Mouse (Mus musculus): ENCODE results near the gene Srcin1. TPM values are rescaled to one million over a fixed set of nuclear protein-coding genes. Genes with fewer than 3 reads are reported as not detected.

The Srcin1 gene
- polyA plus RNA-seq, 1 experiment from 2014 or later: 0.10 TPM

DNA sequence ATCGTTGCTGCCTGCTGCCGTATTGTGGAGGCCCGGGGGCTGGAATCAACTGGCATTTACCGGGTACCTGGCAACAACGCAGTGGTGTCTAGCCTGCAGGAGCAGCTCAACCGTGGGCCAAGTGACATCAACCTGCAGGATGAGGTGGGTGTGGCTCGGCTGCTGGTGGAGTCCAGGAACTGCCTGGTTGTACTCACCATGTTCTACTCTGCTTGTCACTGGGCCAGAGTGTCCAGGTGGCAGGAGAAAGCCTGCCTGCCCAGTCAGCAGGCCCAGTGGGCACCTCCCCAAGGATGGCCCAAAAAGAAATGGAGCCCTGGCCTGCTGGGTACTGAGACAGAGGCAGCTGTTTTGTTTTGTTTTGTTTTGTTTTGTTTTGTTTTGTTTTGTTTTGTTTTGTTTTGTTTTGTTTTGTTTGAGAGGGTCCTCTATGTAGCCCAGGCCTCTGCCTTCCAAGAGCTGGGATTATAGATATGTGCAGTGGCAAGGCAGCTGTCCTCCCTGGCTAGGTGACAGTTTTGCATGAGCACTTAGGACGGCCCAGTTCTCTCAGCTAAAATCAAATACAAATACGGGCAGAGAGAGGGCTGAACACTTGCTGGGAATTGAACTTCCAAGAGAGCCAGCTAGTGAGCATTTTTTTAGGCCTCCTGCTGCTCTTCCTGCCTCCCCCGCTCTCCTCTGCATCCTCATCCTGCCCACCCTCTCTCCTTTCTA, 109.4 kb downstream of the Srcin1 start:
- peaks cover 100% of the 10 kb centered on the region for H3K36me3 ChIP-seq
- no peak overlapping the region for H3K27ac ChIP-seq
- ATAC-seq: no peak
- H3K9me3 ChIP-seq (replicated peaks): no peaks in the 10 kb centered on the region
- no peak overlapping the region for H3K4me2 ChIP-seq
- H3K27me3 ChIP-seq (replicated peaks): no peaks in the 10 kb centered on the region
- no peak overlapping the region for H3K9ac ChIP-seq
- H3K4me1 ChIP-seq: peaks cover 16% of the 10 kb centered on the region
- 87% methylated on average over 10 of the region's 10 CpGs for WGBS (ENCODE audit: insufficient replicate concordance)
- no peak overlapping the region for H3K4me3 ChIP-seq

DNA sequence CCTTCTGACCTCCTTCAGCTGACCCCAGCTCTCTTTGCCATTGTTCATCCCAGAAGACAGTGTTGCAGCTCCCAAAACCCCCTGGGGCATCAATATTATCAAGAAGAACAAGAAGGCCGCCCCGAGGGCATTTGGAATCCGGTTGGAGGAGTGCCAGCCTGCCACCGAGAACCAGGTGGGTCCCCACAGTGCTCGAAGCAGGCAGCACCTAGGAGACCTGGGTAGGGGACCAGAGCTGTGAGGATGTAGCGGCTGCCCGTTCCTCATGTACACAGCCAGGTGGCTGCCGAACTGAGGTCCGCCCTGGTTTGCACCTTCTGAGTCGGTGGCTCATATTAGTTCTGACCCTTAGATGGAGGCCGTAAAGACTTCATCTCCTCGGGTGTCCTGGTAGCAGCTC, 110.0 kb downstream of the Srcin1 start:
- no peak overlapping the region for H3K27ac ChIP-seq
- H3K27me3 ChIP-seq (replicated peaks): no peaks in the 10 kb centered on the region
- no peak for ATAC-seq
- 90% methylated on average over 12 of the region's 12 CpGs for WGBS (ENCODE audit: insufficient replicate concordance)
- H3K4me1 ChIP-seq: peaks cover 16% of the 10 kb centered on the region
- no peak overlapping the region for H3K9ac ChIP-seq
- no peak overlapping the region for H3K4me2 ChIP-seq
- no peaks in the 10 kb centered on the region for H3K9me3 ChIP-seq (replicated peaks)
- H3K36me3 ChIP-seq: peaks cover 100% of the 10 kb centered on the region
- H3K4me3 ChIP-seq: no peak overlapping the region

DNA sequence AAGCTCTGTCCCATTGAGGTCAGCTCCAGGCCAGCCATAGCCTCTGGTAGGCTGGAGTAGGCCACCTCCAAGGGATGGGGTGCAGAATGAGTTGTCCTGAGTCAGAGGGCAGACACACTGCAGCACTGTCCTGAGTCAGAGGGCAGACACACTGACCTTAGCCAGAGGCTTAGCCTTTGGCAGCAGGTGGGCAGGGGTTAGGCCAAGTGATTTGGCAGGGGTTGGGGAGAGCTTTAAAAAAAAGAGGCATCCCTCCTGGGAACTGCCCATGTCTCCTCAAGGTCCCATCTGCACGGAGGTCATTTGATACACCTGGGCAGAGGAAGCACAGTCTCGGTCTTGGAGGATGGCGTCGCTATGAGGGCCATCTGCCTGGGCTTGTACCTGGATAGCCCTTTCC, 112.0 kb downstream of the Srcin1 start:
- ATAC-seq: no peak
- Histone ChIP-seq H3K4me2 (no peak overlapping the region), H3K9ac (no peak overlapping the region), H3K27ac (no peak overlapping the region), H3K4me1 (peaks cover 16% of the 10 kb centered on the region), H3K9me3 (replicated peaks) (no peaks in the 10 kb centered on the region), H3K36me3 (peaks cover 100% of the 10 kb centered on the region), H3K4me3 (no peak overlapping the region), H3K27me3 (replicated peaks) (no peaks in the 10 kb centered on the region)
- 93% methylated on average over 4 of the region's 4 CpGs for WGBS (ENCODE audit: insufficient replicate concordance)

DNA sequence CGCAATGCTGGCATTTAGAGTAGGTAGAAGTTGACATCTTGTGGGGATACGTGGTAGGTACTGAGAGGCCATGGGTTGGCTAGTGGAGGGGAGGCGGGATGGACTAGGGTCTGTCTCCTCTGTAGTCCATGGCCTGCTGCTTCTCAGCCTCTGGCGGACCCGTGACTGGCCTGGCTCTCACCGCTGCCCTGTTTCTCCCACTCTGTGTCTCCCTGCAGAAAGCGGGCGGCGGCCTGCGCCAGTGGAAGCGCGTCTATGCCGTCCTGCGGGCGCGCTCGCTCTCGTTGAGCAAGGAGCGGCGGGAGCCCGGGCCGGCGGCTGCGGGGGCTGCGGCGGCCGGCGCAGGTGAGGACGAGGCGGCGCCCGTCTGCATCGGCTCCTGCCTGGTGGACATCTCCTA, 112.8 kb downstream of the Srcin1 start:
- H3K4me1 ChIP-seq: peaks cover 10% of the 10 kb centered on the region
- 76% methylated on average over 33 of the region's 33 CpGs for WGBS (ENCODE audit: insufficient replicate concordance)
- no peak overlapping the region for H3K27ac ChIP-seq
- H3K27me3 ChIP-seq (replicated peaks): no peaks in the 10 kb centered on the region
- no peak overlapping the region for H3K4me2 ChIP-seq
- H3K9me3 ChIP-seq (replicated peaks): no peaks in the 10 kb centered on the region
- ATAC-seq: no peak
- H3K9ac ChIP-seq: no peak overlapping the region
- peaks cover 100% of the 10 kb centered on the region for H3K36me3 ChIP-seq
- no peak overlapping the region for H3K4me3 ChIP-seq

DNA sequence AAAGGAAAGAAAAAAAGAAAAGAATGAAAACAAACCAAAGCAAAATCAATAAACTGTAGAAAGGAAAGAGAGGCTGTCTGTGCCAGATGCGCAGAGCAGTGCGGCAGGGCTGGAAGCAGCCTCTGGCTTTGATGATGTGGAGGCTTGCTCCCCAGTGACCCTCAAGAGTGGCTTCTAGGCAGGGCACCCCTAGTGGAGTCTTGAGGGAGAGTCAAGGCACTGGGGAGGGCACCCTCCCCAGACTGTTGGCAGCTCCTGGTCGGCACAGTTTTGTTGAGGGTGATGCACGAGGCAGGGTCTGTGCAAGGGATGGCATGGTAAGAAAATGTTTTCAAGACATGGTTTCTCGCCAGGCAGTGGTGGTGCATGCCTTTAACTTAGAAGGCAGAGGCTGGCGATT, 113.4 kb downstream of the Srcin1 start:
- Histone ChIP-seq H3K9ac (no peak overlapping the region), H3K4me1 (0 out of 2 replicates have a peak, but pooled peaks cover 5% of the 10 kb centered on the region), H3K27me3 (replicated peaks) (no peaks in the 10 kb centered on the region), H3K27ac (no peak overlapping the region), H3K4me3 (no peak overlapping the region), H3K4me2 (no peak overlapping the region), H3K36me3 (peaks cover 100% of the 10 kb centered on the region), H3K9me3 (replicated peaks) (no peaks in the 10 kb centered on the region)
- WGBS (ENCODE audit: insufficient replicate concordance): 86% methylated on average over 6 of the region's 6 CpGs
- no peak for ATAC-seq

DNA sequence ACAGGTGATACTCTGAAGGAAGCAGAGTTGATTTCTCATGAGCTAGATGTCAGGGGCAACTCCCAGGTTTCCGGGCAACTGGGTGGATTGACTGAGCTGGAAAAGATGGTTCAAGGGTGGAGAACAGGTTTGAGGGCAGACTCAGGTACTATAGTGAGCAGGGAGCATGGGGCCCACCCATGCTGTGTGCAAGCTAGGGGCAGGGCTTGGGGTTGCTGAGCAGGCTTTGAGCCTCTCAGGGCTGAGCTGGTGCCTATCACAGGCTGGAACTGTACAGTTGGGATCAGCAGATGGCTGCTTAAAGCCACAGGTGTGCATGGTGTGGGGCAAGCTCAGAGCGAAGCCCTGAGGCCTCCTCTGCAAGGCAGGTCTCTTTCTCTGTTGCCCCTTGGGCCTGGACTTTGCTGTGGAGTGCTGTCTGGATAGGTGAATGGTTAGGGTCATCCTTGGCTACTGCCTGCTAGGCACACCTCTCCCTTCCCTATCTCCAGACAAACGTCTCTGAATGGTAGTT, 114.6 kb downstream of the Srcin1 start:
- no peaks in the 10 kb centered on the region for H3K9me3 ChIP-seq (replicated peaks)
- no peak overlapping the region for H3K27ac ChIP-seq
- no peak overlapping the region for H3K9ac ChIP-seq
- no peaks in the 10 kb centered on the region for H3K4me1 ChIP-seq
- ATAC-seq: 0 out of 2 replicates have a peak, but pooled peaks have one; percentile 17
- H3K4me3 ChIP-seq: no peak overlapping the region
- H3K27me3 ChIP-seq (replicated peaks): no peaks in the 10 kb centered on the region
- peaks cover 100% of the 10 kb centered on the region for H3K36me3 ChIP-seq
- H3K4me2 ChIP-seq: no peak overlapping the region
- 87% methylated on average over 3 of the region's 3 CpGs for WGBS (ENCODE audit: insufficient replicate concordance)

Other genes starting within 250 kb of the Srcin1 start
- gene Gpr179, start 224.1 kb downstream of the Srcin1 start, polyA plus RNA-seq (2016; fragmentation: Nextera tagmentation; extraction: Ambion mirVana): 0.02 TPM in 1 of 2 replicates, not detected in the other
- gene Socs7, start 213.6 kb downstream of the Srcin1 start, polyA plus RNA-seq (2016; fragmentation: Nextera tagmentation; extraction: Ambion mirVana): 1.9 and 2.1 TPM in 2 replicates
- 17.3 and 19.7 TPM in 2 replicates for gene Arhgap23, start 160.7 kb downstream of the Srcin1 start, polyA plus RNA-seq (2016; fragmentation: Nextera tagmentation; extraction: Ambion mirVana)
- 1.3 and 1.4 TPM in 2 replicates for gene 4933428G20Rik, start 75.8 kb downstream of the Srcin1 start, polyA plus RNA-seq (2016; fragmentation: Nextera tagmentation; extraction: Ambion mirVana)
- 3.6 and 4.1 TPM in 2 replicates for gene Epop, start 53.5 kb upstream of the Srcin1 start, polyA plus RNA-seq (2016; fragmentation: Nextera tagmentation; extraction: Ambion mirVana)
- 0.32 and 0.33 TPM in 2 replicates for gene Mllt6, start 87.2 kb upstream of the Srcin1 start, polyA plus RNA-seq (2016; fragmentation: Nextera tagmentation; extraction: Ambion mirVana)
- 12.6 and 14.7 TPM in 2 replicates for gene Cisd3, start 109.6 kb upstream of the Srcin1 start, polyA plus RNA-seq (2016; fragmentation: Nextera tagmentation; extraction: Ambion mirVana)
- gene Pcgf2, start 124.3 kb upstream of the Srcin1 start, polyA plus RNA-seq (2016; fragmentation: Nextera tagmentation; extraction: Ambion mirVana): 5.0 and 5.1 TPM in 2 replicates
- gene Psmb3, start 127.2 kb upstream of the Srcin1 start, polyA plus RNA-seq (2016; fragmentation: Nextera tagmentation; extraction: Ambion mirVana): 364 and 370 TPM in 2 replicates
- 0.92 and 1.1 TPM in 2 replicates for gene Pip4k2b, start 168.5 kb upstream of the Srcin1 start, polyA plus RNA-seq (2016; fragmentation: Nextera tagmentation; extraction: Ambion mirVana)
- gene Cwc25, start 190.4 kb upstream of the Srcin1 start, polyA plus RNA-seq (2016; fragmentation: Nextera tagmentation; extraction: Ambion mirVana): 10.7 and 10.9 TPM in 2 replicates
- not detected in 2 replicates for gene 1700001P01Rik, start 199.7 kb upstream of the Srcin1 start, polyA plus RNA-seq (2016; fragmentation: Nextera tagmentation; extraction: Ambion mirVana)
- 462 and 473 TPM in 2 replicates for gene Rpl23, start 206.3 kb upstream of the Srcin1 start, polyA plus RNA-seq (2016; fragmentation: Nextera tagmentation; extraction: Ambion mirVana)
- gene Lasp1, start 222.8 kb upstream of the Srcin1 start, polyA plus RNA-seq (2016; fragmentation: Nextera tagmentation; extraction: Ambion mirVana): 36.9 and 37.6 TPM in 2 replicates

All from liver, embryonic 12.5 days (tissue).